Mouse (Mus musculus): ENCODE measurements around the gene Lin7b.
"Not testable (repeated sequence)": the region's sequence is repeated elsewhere in the genome, so short reads cannot be mapped to it uniquely, and the experiment has no call there.

DNA sequence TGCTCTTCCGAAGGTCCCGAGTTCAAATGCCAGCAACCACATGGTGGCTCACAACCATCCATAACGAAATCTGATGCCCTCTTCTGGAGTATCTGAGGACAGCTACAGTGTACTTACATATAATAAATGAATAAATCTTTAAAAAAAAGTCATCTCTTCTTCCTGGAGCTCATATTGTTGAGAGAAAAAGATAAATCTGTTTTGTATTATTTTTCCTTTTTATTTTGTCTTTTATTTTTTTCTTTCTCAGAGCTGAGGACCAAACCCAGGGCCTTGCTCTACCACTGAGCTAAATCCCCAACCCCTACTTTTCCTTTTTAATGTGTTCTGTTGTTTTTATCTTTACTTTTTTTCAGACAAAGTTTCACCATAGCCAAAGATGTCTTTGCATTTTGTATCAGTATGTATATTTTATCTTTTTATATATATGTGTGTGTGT, 26.0 kb upstream of the Lin7b start:
- not testable (repeated sequence) for TF ChIP-seq CTCF (IDR thresholded peaks at IDR 0.05; ENCODE audit: borderline replicate concordance, control insufficient read depth, extremely low read depth, insufficient read depth, low read length, poor library complexity); POLR2A (IDR thresholded peaks at IDR 0.05; ENCODE audit: control insufficient read depth, extremely low read depth, insufficient read depth, low read length, poor library complexity)

Data from thymus, adult 2 months (tissue).